Mouse (Mus musculus) spleen, postnatal 10 days (tissue): Measurements from ENCODE around the gene Ttc12.

Experiments
- DNase-seq, 2 experiments: peaks; one replicate each; pipeline ENCODE4 v3.0.0; 2021 to 2022; ENCODE audit warnings: low spot score in 2 of 2

The Ttc12 gene

GRCm38 (mm10) chr9:49392242-49392641, 93.8 kb downstream of the Ttc12 start:
- no peak for DNase-seq
